Mouse (Mus musculus) CD8-positive naive resting alpha-beta T cell, adult 2 months (primary cell): ENCODE measurements around the gene Zbtb8b.

Experiments
- DNase-seq, 2 experiments: peaks; one replicate each; pipeline ENCODE4 v3.0.0; 2022; ENCODE audit warnings: low read depth in 2 of 2, low spot score in 2 of 2

Gene Zbtb8b

GRCm38 (mm10) chr4:129376961-129377545 lies 63.6 kb downstream of the Zbtb8b start:
- DNase-seq = peak; percentile 13 to 34

- no peak for DNase-seq
These were observed 64.8 kb downstream of the Zbtb8b start for GRCm38 (mm10) chr4:129375821-129376220.
